Mouse (Mus musculus): ENCODE results near the gene Gapvd1. TPM values are rescaled to one million over a fixed set of nuclear protein-coding genes. Genes with fewer than 3 reads are reported as not detected.

Gene Gapvd1
- total and polyA plus RNA-seq, 3 experiments, result 10.2 to 36.7 (median 35.5) TPM

DNA sequence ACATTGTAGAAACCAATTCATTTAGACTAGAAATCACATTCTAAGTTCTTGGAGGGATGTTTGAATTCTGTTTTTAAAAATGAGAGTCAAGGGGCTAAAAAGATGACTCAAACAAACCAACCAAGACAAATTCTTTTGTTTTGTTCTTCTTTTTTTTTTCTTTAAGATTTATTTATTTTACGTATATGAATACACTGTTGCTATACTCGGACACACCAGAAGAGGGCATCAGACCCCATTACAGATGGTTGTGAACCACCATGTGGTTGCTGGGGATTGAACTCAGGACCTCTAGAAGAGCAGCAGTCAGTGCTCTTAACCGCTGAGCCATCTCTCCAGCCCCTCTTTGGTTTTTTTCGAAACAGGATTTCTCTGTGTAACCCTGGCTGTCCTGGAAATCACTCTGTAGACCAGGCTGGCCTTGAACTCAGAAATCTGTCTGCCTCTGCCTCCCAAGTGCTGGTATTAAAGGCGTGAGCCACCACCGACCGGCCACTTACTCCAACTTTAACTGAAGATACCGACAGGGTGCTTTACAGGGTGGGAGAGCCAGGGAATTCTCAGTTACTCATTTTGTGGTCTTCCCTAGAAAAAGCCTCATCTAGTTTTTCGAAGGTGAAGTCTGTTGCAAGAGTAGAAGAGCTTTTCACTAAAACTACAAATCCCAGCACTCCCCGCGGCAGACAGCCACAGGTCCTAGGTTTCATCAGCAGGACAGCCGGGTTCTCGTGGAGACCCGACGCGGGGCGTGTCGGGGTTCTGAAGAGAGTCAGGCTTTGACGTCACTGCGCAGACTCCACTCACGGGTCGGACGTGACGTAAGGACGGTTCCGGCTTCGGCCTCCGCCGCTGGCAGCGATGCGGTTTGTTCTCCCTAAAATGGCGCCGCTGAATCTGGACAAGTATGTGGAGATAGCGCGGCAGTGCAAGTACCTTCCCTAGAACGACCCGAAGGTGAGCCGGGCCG, 46.8 kb upstream of the Gapvd1 start:
- H3K9ac ChIP-seq (ENCODE audit: low read depth, low read length), result peak overlapping the region; percentile 75
- WGBS, result 7% methylated on average over 39 of the region's 39 CpGs
- H3K27me3 ChIP-seq (ENCODE audit: control insufficient read depth, insufficient read depth, low read length), result no peaks in the 10 kb centered on the region
- peaks cover 12% of the 10 kb centered on the region for H3K4me1 ChIP-seq (ENCODE audit: control insufficient read depth, insufficient read depth, low read length)
- H3K79me2 ChIP-seq (replicated peaks; ENCODE audit: control insufficient read depth, insufficient read depth, low read length), result peaks cover 6% of the 10 kb centered on the region
- peaks cover 27% of the 10 kb centered on the region for H3K36me3 ChIP-seq (ENCODE audit: control insufficient read depth, insufficient read depth, low read length)
- TF ChIP-seq POLR2A (IDR thresholded peaks at IDR 0.05; ENCODE audit: insufficient read depth, low read depth, low read length) (peak; percentile 96), EP300 (IDR thresholded peaks at IDR 0.05; ENCODE audit: insufficient read depth, low read depth, low read length) (peak; percentile 85), CTCF (IDR thresholded peaks at IDR 0.05) (peak; percentile 41)
- peak overlapping the region; percentile 90 for H3K27ac ChIP-seq
- peak overlapping the region; percentile 68 for H3K4me3 ChIP-seq
- DNase-seq, result peak; percentile 95 to 98
- intact Hi-C loops (cut with DNase I), result loop anchor here (1.0 kb wide), 1 partner anchor 25 kb away; the partner anchor contains the start of gene Fbxw2

DNA sequence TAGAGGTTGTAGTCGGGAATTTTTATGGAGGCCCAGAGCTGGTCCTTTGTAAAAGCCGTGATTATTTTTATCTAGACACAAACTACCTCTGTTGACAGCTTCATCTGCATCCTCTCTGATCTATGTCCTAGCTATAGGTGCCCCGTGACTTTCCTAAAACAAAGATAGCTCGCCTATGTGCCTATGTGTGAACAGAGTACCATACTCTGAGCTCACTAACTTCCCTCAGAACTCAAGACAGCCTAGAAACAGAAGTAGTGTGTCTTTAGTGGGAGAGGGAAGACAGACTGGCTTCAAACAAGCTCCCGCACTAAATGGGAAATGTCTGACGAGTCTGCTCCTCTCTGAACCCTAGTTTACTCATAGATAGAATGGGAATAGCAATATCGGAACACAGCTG, 45.3 kb upstream of the Gapvd1 start:
- H3K36me3 ChIP-seq (ENCODE audit: control insufficient read depth, insufficient read depth, low read length), result peaks cover 17% of the 10 kb centered on the region
- DNase-seq, result no peak
- no peaks in the 10 kb centered on the region for H3K27me3 ChIP-seq (ENCODE audit: control insufficient read depth, insufficient read depth, low read length)
- intact Hi-C loops (cut with DNase I), result no loop called here
- peaks cover 9% of the 10 kb centered on the region for H3K4me1 ChIP-seq (ENCODE audit: control insufficient read depth, insufficient read depth, low read length)
- 65% methylated on average over 7 of the region's 7 CpGs for WGBS
- H3K27ac ChIP-seq, result peak overlapping the region; percentile 78; the same call in 1 of the 2 replicates
- TF ChIP-seq POLR2A (IDR thresholded peaks at IDR 0.05; ENCODE audit: insufficient read depth, low read depth, low read length) (no peak), EP300 (IDR thresholded peaks at IDR 0.05; ENCODE audit: insufficient read depth, low read depth, low read length) (no peak), CTCF (IDR thresholded peaks at IDR 0.05) (no peak)
- peak overlapping the region; percentile 83; the same call in 1 of the 2 replicates for H3K4me3 ChIP-seq
- peaks cover 5% of the 10 kb centered on the region for H3K79me2 ChIP-seq (replicated peaks; ENCODE audit: control insufficient read depth, insufficient read depth, low read length)
- no peak overlapping the region for H3K9ac ChIP-seq (ENCODE audit: low read depth, low read length)

DNA sequence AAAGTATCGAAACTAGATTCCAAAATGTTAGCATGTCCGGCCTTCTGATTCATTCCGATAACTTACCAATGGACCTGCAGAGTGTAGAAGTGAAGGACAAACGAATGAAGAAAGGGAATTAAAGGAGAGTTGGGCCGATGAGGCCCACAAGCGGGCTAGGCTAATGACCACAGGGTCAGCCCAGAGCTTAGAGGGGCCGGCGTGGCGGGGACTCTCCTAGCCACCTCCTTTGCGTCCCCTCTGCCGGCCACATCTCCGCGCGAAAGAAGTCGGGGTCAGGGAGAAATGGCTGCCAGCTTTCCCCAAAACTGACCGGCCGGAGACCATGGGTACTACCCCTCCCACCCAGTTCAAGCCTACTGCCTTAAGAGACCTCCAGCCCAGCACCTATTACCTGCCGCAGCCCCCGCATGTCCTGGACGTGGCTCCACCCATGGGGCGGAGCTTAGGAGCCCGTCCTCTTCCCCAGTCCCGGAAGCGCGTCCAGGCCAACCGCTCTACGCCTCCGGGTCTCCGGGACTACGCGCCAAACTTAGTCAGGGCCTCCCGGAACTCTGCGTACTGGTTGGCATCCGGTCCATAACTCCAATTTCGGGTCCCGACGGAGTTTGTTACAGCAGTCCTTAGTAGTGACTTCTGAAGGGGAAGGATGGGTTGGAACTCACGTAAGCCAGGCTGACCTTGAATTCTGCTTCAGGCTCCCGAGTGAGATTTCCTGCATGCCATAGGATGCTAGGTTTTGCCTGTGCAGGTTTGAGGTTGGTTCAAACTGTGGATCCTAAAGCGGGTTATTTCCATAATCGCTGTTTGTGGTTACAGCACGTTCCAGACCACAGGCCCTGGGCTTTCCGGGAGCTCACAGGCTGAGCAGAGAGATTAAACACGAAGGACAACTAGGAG, 44.6 kb upstream of the Gapvd1 start, which contains the start of gene Rabepk:
TSS of gene Rabepk (minus strand) at position 556 of the 900 bp plus-strand sequence.
- intact Hi-C loops (cut with DNase I), result no loop called here
- WGBS, result 3% methylated on average over 44 of the region's 44 CpGs

DNA sequence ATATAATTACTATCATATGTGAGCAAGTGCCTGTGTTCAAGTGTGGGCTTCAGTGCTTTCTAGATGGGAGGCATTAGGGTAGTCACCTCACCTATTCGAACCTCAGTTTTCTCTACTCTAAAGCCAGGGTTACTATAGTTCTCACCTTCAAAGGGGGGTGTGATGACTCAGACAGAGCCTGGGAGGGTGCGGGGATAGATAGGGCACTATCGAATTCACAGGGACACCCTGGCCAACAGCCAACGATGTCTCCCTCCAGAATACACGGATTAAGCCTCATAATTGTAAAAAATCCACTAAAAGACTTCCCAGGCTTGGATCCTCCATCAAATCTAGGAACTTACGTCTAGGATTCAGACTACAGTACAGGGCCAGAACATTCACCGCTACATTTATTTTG, 40.4 kb upstream of the Gapvd1 start:
- WGBS, result 85% methylated on average over 7 of the region's 7 CpGs
- Histone ChIP-seq H3K27me3 (ENCODE audit: control insufficient read depth, insufficient read depth, low read length) (no peaks in the 10 kb centered on the region), H3K4me3 (no peak overlapping the region), H3K27ac (no peak overlapping the region), H3K4me1 (ENCODE audit: control insufficient read depth, insufficient read depth, low read length) (peaks cover 2% of the 10 kb centered on the region; the same call in 1 of the 2 replicates), H3K9ac (ENCODE audit: low read depth, low read length) (no peak overlapping the region), H3K36me3 (ENCODE audit: control insufficient read depth, insufficient read depth, low read length) (peaks cover 3% of the 10 kb centered on the region), H3K79me2 (replicated peaks; ENCODE audit: control insufficient read depth, insufficient read depth, low read length) (no peaks in the 10 kb centered on the region)
- DNase-seq, result no peak
- intact Hi-C loops (cut with DNase I), result no loop called here
- no peak for TF ChIP-seq POLR2A (IDR thresholded peaks at IDR 0.05; ENCODE audit: insufficient read depth, low read depth, low read length)
- no peak for TF ChIP-seq EP300 (IDR thresholded peaks at IDR 0.05; ENCODE audit: insufficient read depth, low read depth, low read length)
- TF ChIP-seq CTCF (IDR thresholded peaks at IDR 0.05), result no peak

More for the DNA sequence above, 44.6 kb upstream of the Gapvd1 start, which contains the start of gene Rabepk:
- H3K79me2 ChIP-seq (replicated peaks; ENCODE audit: control insufficient read depth, insufficient read depth, low read length), result peaks cover 5% of the 10 kb centered on the region
- H3K9ac ChIP-seq (ENCODE audit: low read depth, low read length), result peak within 1 kb of the TSS; percentile 72
- H3K36me3 ChIP-seq (ENCODE audit: control insufficient read depth, insufficient read depth, low read length), result peaks cover 13% of the 10 kb centered on the region
- no peak for TF ChIP-seq CTCF (IDR thresholded peaks at IDR 0.05)
- peak; percentile 80 for TF ChIP-seq POLR2A (IDR thresholded peaks at IDR 0.05; ENCODE audit: insufficient read depth, low read depth, low read length)
- TF ChIP-seq EP300 (IDR thresholded peaks at IDR 0.05; ENCODE audit: insufficient read depth, low read depth, low read length), result peak; percentile 51; the same call in 1 of the 2 replicates
- H3K4me3 ChIP-seq, result peak within 1 kb of the TSS; percentile 83
- H3K27me3 ChIP-seq (ENCODE audit: control insufficient read depth, insufficient read depth, low read length), result no peaks in the 10 kb centered on the region
- H3K4me1 ChIP-seq (ENCODE audit: control insufficient read depth, insufficient read depth, low read length), result peaks cover 9% of the 10 kb centered on the region
- peak; percentile 90 to 92 for DNase-seq
- peak within 1 kb of the TSS; percentile 78 for H3K27ac ChIP-seq

DNA sequence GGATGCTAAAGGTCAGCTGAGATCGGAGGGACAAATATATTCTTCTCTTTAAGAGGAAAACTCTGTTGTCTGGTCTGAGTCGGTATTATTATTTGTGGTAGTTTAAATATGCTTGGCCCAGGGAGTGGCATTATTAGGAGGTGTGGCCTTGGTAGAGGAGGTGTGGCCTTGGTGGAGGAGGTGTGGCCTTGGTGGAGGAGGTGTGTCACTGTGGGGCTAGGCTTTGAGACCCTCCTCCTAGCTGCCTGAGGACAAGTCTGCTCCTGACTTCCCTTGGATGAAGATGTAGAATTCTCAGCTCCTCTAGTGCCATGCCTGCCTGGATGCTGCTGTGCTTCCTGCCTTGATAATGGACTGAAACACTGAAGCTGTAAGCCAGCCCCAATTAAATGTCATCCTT, 39.5 kb upstream of the Gapvd1 start:
- Histone ChIP-seq H3K4me3 (no peak overlapping the region), H3K79me2 (replicated peaks; ENCODE audit: control insufficient read depth, insufficient read depth, low read length) (no peaks in the 10 kb centered on the region), H3K36me3 (ENCODE audit: control insufficient read depth, insufficient read depth, low read length) (no peaks in the 10 kb centered on the region), H3K27me3 (ENCODE audit: control insufficient read depth, insufficient read depth, low read length) (no peaks in the 10 kb centered on the region), H3K9ac (ENCODE audit: low read depth, low read length) (no peak overlapping the region), H3K27ac (no peak overlapping the region), H3K4me1 (ENCODE audit: control insufficient read depth, insufficient read depth, low read length) (no peaks in the 10 kb centered on the region)
- TF ChIP-seq POLR2A (IDR thresholded peaks at IDR 0.05; ENCODE audit: insufficient read depth, low read depth, low read length) (no peak), EP300 (IDR thresholded peaks at IDR 0.05; ENCODE audit: insufficient read depth, low read depth, low read length) (no peak), CTCF (IDR thresholded peaks at IDR 0.05) (no peak)
- DNase-seq, result no peak
- intact Hi-C loops (cut with DNase I), result no loop called here
- 94% methylated on average over 2 of the region's 2 CpGs for WGBS

All from heart, adult 2 months (tissue).